Mouse (Mus musculus) gastrocnemius, adult 2 months (tissue): ENCODE data around the gene Trim29. TPM values are rescaled to one million over a fixed set of nuclear protein-coding genes. Genes with fewer than 3 reads are reported as not detected.

Experiments
- DNase-seq: peaks from one replicate; pipeline ENCODE4 v3.0.0; 2022
- H3K27ac ChIP-seq: fragments of 200-600 bp; 2 replicates; pipeline ENCODE4 v1.8.1; 2022; ENCODE audit warnings: mild to moderate bottlenecking
- H3K4me3 ChIP-seq: fragments of 200-600 bp; 2 replicates; pipeline ENCODE4 v1.8.1; 2022; ENCODE audit warnings: mild to moderate bottlenecking, moderate library complexity
- CTCF ChIP-seq: fragments of 200-600 bp; IDR thresholded peaks from 2 replicates; pipeline ENCODE4 v1.8.1; 2022; ENCODE audit warnings: antibody characterized with exemption, mild to moderate bottlenecking, moderate library complexity
- intact Hi-C: fragments of 180-260 bp; cut with DNase I; formaldehyde crosslinking; loops from one replicate; pipeline ENCODE4 v1.15.1; 2025
- total RNA-seq, 2 experiments: library from RNA; stranded (reverse); gene quantifications; 2 replicates each; pipeline ENCODE4 v1.2.3; 2021

Gene Trim29
- total RNA-seq, 2 experiments from 2014 or later = not detected

- no peak overlapping the region for H3K4me3 ChIP-seq
- TF ChIP-seq CTCF = peak; percentile 95
- peak; percentile 91 for DNase-seq
- intact Hi-C loops = loop anchor here (1.0 to 10.0 kb wide), 3 partner anchors 63 to 279 kb away; no protein-coding TSS in a partner anchor
- peak overlapping the region; percentile 48; the same call in 1 of the 2 replicates for H3K27ac ChIP-seq
Observed at GRCm38 (mm10) chr9:43284284-43284683, 26.4 kb upstream of the Trim29 start.

- TF ChIP-seq CTCF = no peak
- no peak overlapping the region for H3K4me3 ChIP-seq
- intact Hi-C loops = loop anchor here (10.0 kb wide), 1 partner anchor 280 kb away; no protein-coding TSS in a partner anchor
- no peak overlapping the region for H3K27ac ChIP-seq
- peak; percentile 52 for DNase-seq
Observed at GRCm38 (mm10) chr9:43285281-43285680, 25.4 kb upstream of the Trim29 start.

DNA sequence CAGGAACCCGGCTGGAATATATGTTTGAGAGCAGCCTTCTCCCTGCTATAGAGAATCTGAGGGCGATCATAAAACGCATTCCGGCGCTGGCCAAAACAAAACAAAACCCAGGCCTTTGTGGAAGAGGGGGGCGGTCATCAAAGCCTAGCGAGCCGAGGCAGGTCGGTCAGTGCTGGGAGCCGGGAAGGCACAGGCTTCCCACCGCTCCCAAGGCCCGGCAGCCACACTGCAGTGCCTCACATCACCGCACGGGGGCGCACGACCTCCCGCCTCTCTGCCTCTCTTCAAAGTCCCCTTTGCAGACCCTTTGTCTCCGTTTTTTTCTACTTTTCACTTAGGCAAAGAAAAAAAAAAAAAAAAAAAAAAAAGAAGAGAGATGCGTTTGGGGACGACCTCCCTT is 23.8 kb upstream of the Trim29 start:
- H3K4me3 ChIP-seq = no peak overlapping the region
- intact Hi-C loops = loop anchor here (10.0 kb wide), 1 partner anchor 282 kb away; no protein-coding TSS in a partner anchor
- no peak overlapping the region for H3K27ac ChIP-seq
- TF ChIP-seq CTCF = peak; percentile 95
- peak; percentile 77 for DNase-seq

GRCm38 (mm10) chr9:43293058-43293457 is 17.6 kb upstream of the Trim29 start:
- Histone ChIP-seq H3K27ac (peak overlapping the region; percentile 31; the same call in 1 of the 2 replicates), H3K4me3 (no peak overlapping the region)
- peak; percentile 38 for DNase-seq
- TF ChIP-seq CTCF = no peak
- intact Hi-C loops = no loop called here

DNA sequence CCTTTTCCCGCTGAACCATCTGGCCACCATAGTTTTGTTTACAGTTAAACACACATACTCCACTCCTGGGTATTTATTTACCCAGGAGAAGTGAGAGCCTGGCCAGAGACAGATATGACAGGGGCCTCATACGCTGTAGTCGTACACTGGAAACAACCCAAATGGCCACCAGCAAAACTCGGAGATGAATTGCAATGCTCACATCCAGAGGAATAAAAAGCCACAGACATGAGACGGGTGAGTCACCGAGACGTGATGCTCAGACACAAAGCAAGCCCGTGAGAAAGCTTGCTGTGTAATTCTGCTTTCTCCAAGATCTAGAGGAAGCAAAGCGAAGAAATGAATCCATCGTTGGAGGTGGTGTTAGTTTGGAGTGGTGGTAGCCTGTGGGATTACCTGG is 10.3 kb upstream of the Trim29 start:
- no peak for TF ChIP-seq CTCF
- Histone ChIP-seq H3K4me3 (no peak overlapping the region), H3K27ac (no peak overlapping the region)
- intact Hi-C loops = no loop called here
- DNase-seq = no peak

GRCm38 (mm10) chr9:43302989-43303388 is 7.7 kb upstream of the Trim29 start:
- no peak for DNase-seq
- Histone ChIP-seq H3K27ac (no peak overlapping the region), H3K4me3 (no peak overlapping the region)
- no peak for TF ChIP-seq CTCF
- intact Hi-C loops = no loop called here

DNA sequence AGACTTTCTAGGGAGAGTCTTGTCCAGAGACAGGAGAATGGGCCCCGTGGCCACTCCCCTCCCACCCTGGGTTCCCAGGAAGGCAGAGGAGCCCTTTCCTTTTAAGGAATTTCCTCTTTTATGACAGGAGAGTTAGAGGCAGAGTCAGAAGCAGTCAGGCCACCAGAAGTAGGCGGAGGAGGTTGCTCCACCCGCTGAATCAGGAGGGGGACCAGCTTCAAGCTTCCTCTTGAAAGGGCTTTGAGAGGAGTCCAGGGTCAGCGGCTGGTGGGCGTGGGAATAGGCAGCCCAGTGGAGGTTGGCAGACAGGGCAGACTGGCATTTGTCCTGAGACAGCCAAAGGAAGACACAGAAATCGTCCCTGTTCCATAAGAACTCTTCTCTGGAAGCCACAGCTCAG is 4.8 kb upstream of the Trim29 start:
- no peak for TF ChIP-seq CTCF
- intact Hi-C loops = no loop called here
- no peak overlapping the region for H3K4me3 ChIP-seq

GRCm38 (mm10) chr9:43309087-43309872 is 1.4 kb upstream of the Trim29 start:
- intact Hi-C loops = no loop called here
- no peak for TF ChIP-seq CTCF
- no peak overlapping the region for H3K27ac ChIP-seq
- no peak for DNase-seq
- no peak overlapping the region for H3K4me3 ChIP-seq

More for the DNA sequence above, 4.8 kb upstream of the Trim29 start:
- H3K27ac ChIP-seq = no peak overlapping the region
- DNase-seq = no peak

DNA sequence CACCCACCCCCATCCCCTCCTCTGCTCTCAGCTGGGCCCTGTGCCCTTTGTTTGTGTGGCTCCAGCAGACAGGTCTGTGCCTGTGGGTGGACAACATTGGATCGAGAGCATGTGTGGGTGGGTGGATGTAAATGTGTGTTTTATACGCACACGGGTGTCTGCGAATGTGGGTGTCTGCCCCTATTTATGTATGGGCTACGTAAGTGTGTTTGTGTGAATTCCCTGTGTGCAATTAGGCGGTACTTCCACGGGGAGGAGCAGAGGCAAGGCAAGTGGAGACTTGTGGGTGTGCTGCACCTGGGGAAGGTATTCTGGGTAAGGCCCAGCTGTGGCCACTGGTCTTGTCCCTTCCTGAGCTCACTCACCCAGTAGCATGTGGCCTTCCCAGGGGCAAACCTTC is 1.5 kb downstream of the Trim29 start:
- intact Hi-C loops = no loop called here
- H3K27ac ChIP-seq = no peak overlapping the region
- H3K4me3 ChIP-seq = no peak overlapping the region
- DNase-seq = no peak
- no peak for TF ChIP-seq CTCF

DNA sequence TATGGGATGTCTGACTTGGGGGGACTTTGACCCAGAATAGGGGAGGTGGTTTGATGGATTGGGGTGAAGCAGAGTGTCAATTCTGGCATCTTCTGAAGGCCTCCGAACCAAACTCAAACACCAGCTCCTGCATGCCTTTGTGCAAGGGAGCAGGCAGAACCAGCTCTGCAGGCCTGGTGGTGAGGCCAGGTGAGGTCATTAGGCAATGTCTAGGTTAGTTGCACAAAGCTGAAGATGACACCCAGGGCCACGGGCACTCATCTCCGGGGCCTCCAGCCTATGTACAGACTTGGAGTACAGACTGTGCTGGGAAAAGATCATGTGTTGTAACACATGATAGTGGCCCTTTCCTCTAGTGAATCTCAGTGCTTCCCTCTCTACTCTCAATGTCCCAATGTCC is 3.2 kb downstream of the Trim29 start:
- intact Hi-C loops = no loop called here
- DNase-seq = no peak
- TF ChIP-seq CTCF = no peak
- Histone ChIP-seq H3K27ac (no peak overlapping the region), H3K4me3 (no peak overlapping the region)

DNA sequence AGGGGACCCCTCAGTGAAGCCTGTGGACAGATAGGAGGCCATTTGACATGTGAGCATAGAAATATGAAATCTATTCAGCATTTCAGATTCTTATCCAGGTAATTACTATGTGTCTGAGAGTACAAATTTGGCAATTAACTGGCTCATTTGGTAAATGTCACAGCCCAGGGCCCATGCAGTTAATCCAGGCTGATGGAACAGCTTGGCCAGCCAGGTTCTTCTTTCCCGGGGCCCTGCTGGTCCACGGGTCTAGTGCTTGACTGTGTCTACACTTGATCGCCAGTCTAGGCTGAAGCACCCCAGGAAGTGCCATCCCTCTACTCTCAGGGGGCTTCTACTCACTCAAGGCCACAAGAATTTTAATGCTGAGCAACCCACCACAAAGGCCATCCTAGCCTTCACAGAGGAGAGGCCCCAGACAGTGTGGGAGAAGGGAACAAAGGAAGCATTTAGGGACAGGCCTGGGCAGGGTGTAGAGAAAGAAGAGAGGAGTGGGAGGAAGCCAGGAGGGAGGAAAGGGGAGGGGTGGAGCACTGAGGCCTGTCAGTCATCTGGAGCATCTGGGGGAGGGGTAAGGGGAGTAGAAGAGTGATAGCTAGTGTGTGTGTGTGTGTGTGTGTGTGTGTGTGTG is 4.8 kb downstream of the Trim29 start:
- TF ChIP-seq CTCF = no peak
- H3K27ac ChIP-seq = no peak overlapping the region
- intact Hi-C loops = no loop called here
- H3K4me3 ChIP-seq = no peak overlapping the region
- no peak for DNase-seq

DNA sequence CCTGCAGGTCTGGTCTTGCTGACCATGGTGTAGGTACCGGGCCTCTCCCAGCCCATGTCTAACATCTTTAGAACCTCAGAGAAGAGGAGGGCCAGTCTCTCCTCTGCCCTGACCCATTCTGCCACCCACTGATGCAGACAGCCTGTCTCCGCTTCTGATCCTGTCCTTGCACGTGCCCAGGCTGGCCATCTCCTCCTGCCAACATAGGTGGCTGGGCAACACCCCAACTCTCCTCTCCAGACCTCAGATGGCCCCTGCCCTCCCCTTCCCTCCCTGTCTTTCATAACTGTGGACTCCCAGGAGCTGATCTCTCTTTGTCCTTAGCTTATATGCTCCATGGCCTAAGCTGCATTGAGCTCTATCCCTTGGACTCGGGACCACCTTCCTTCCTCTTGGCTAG is 5.8 kb downstream of the Trim29 start:
- no peak overlapping the region for H3K27ac ChIP-seq

DNA sequence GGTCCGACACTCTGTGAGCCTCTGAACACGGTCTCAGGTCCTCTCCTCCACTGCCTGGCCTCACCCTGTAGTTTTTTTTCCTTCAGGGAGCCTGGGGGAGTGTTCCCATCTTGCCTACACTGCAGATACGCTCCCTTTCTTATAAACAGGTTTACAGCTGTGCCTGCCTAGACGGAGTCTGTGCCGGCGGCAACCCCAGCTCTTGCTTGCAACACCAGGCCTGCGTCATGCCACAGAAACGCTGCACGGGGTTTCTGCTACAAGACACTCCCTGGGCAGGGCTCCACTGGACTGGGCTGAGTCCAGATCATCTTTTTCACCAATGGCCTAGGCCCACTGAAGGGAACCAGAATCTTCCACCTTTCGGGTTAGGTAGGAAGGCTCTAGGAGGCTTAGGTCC is 8.0 kb downstream of the Trim29 start:
- no peak overlapping the region for H3K27ac ChIP-seq
- TF ChIP-seq CTCF = no peak
- intact Hi-C loops = no loop called here

More for the DNA sequence above, 5.8 kb downstream of the Trim29 start:
- no peak for DNase-seq
- TF ChIP-seq CTCF = no peak
- no peak overlapping the region for H3K4me3 ChIP-seq
- intact Hi-C loops = no loop called here

More for the DNA sequence above, 8.0 kb downstream of the Trim29 start:
- H3K4me3 ChIP-seq = no peak overlapping the region
- DNase-seq = peak; percentile 34
